Mouse (Mus musculus) embryo, embryonic 11 days (tissue): ENCODE measurements around the gene Nt5m.

Experiments used
- DNase-seq: peaks from one replicate; pipeline ENCODE4 v3.0.0-alpha.2; 2015

Gene Nt5m

GRCm38 (mm10) chr11:59906521-59907123 is 67.4 kb downstream of the Nt5m start:
- DNase-seq, result no peak

- no peak for DNase-seq
These were observed 69.2 kb downstream of the Nt5m start for GRCm38 (mm10) chr11:59908446-59908845.

- no peak for DNase-seq
These were observed 71.3 kb downstream of the Nt5m start for GRCm38 (mm10) chr11:59910586-59910985.

GRCm38 (mm10) chr11:59911523-59911922 is 72.3 kb downstream of the Nt5m start:
- no peak for DNase-seq

- DNase-seq, result no peak
These were observed 74.5 kb downstream of the Nt5m start for GRCm38 (mm10) chr11:59913702-59914101.

DNA sequence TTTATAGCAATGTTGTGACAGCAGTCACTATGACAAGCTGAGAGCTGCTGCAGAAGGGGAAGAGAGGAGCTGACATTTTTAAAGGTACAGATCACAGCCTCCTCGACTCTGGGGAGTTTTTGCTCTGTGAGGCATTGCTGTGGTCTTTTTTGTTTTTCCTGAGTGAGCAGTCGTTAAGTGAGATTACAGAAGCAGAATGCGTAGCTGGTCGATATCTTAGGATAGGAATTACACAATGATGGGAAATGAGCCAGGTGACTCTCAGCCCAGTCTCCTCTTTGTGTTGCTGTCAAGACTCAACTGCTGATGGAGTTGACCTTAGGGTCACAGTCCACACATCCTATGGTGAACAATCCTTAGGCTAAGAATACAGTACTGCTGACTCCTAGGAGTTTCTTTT is 78.8 kb downstream of the Nt5m start:
- no peak for DNase-seq

- no peak for DNase-seq
These were observed 80.2 kb downstream of the Nt5m start for GRCm38 (mm10) chr11:59919401-59919800.

- no peak for DNase-seq
These were observed 81.1 kb downstream of the Nt5m start for GRCm38 (mm10) chr11:59920331-59920730.

- DNase-seq, result peak; percentile 38
These were observed 82.0 kb downstream of the Nt5m start for GRCm38 (mm10) chr11:59921265-59921664.

GRCm38 (mm10) chr11:59930031-59930430 is 90.8 kb downstream of the Nt5m start:
- no peak for DNase-seq
